Mouse (Mus musculus) liver, embryonic 14.5 days (tissue): Measurements from ENCODE around the gene Lims1. TPM values are rescaled to one million over a fixed set of nuclear protein-coding genes. Genes with fewer than 3 reads are reported as not detected.

Experiments used
- ATAC-seq: fragments of 200-750 bp; cut with Nextera tagmentation; 2 replicates; pipeline ENCODE4 v1.8.0; 2017; ENCODE audit warnings: moderate number of reproducible peaks, mild to moderate bottlenecking, moderate library complexity; ENCODE audit not compliant: insufficient read depth
- DNase-seq, 3 experiments: peaks; one replicate each; pipeline ENCODE4 v3.0.0-alpha.2; 2012 to 2013; ENCODE audit warnings: low read depth in 3 of 3, low spot score in 3 of 3
- H3K27ac ChIP-seq: fragments of 300-500 bp; sonication (generic); 2 replicates; pipeline ENCODE4 v1.5.1; 2014; ENCODE audit warnings: moderate library complexity, mild to moderate bottlenecking, control low read depth, inconsistent platforms
- H3K27me3 ChIP-seq: fragments of 300-500 bp; sonication (generic); 2 replicates; pipeline ENCODE4 v1.6.1; 2014; ENCODE audit warnings: mild to moderate bottlenecking, low read length, moderate library complexity; ENCODE audit not compliant: control insufficient read depth, insufficient read depth
- H3K36me3 ChIP-seq: fragments of 300-500 bp; sonication (generic); replicated peaks from 2 replicates; pipeline ENCODE4 v1.6.1; 2014; ENCODE audit warnings: low read depth; ENCODE audit not compliant: control insufficient read depth, insufficient read depth
- H3K4me1 ChIP-seq, 2 experiments: fragments of 200-500 bp in 1 of 2; fragments of 300-500 bp in 1 of 2; sonication (generic) in 1 of 2; replicated peaks; 2 replicates each; pipeline ENCODE4 v1.6.1; 2012 to 2014; ENCODE audit warnings: antibody characterized with exemption in 1 of 2, inconsistent platforms in 1 of 2, low read length in 1 of 2; ENCODE audit not compliant: control insufficient read depth in 2 of 2, insufficient read depth in 2 of 2
- H3K4me2 ChIP-seq: fragments of 300-500 bp; sonication (generic); 2 replicates; pipeline ENCODE4 v1.6.1; 2014; ENCODE audit warnings: low read depth, mild to moderate bottlenecking, control low read depth, moderate library complexity
- H3K4me3 ChIP-seq, 2 experiments: fragments of 200-500 bp in 1 of 2; fragments of 300-500 bp in 1 of 2; sonication (generic) in 1 of 2; 2 replicates each; pipeline ENCODE4 v1.5.1; 2012 to 2014; ENCODE audit warnings: low read depth in 2 of 2, low read length in 2 of 2, mild to moderate bottlenecking in 2 of 2, control low read depth in 1 of 2, inconsistent platforms in 1 of 2, moderate library complexity in 1 of 2; ENCODE audit not compliant: insufficient read depth in 1 of 2
- H3K9ac ChIP-seq: fragments of 300-500 bp; sonication (generic); replicated peaks from 2 replicates; pipeline ENCODE4 v1.6.1; 2014; ENCODE audit warnings: mild to moderate bottlenecking, control low read depth, moderate library complexity
- H3K9me3 ChIP-seq: fragments of 300-500 bp; sonication (generic); 2 replicates; pipeline ENCODE4 v1.6.1; 2016; ENCODE audit warnings: low read length, mixed read lengths; ENCODE audit not compliant: control insufficient read depth
- CTCF ChIP-seq: IDR thresholded peaks from 2 replicates; pipeline ENCODE4 v1.5.1; 2016; ENCODE audit warnings: antibody characterized with exemption, low read depth, control low read depth
- EP300 ChIP-seq: IDR thresholded peaks from 2 replicates; pipeline ENCODE4 v1.6.1; 2016; ENCODE audit warnings: antibody characterized with exemption, low read depth
- WGBS: fragments of 180-500 bp; shearing (Covaris S2); extraction: QIAGEN DNeasy Blood & Tissue Kit; methylation state at CpG from one replicate; pipeline ENCODE4 v1.1.7; 2014; ENCODE audit not compliant: insufficient replicate concordance; 5-methylcytosine and 5-hydroxymethylcytosine counted together
- polyA plus RNA-seq, 2 experiments: library from polyadenylated mRNA; depleted of rRNA in 1 of 2; stranded (reverse) in 1 of 2; unstranded in 1 of 2; fragments of >200 nt; fragmentation: Nextera tagmentation in 1 of 2; extraction: Ambion mirVana in 1 of 2; gene quantifications; 2 replicates each; pipeline versions ENCODE4 v1.2.1 to v1.2.3; 2012 to 2014

Gene Lims1
- polyA plus RNA-seq, 2 experiments: 20.9 to 69.0 TPM

- no peak overlapping the region for H3K4me2 ChIP-seq
- WGBS: 77% methylated on average over 2 of the region's 2 CpGs
These were observed 104.7 kb downstream of the Lims1 start for GRCm38 (mm10) chr10:58427930-58428329.

GRCm38 (mm10) chr10:58445850-58446249 is 122.6 kb downstream of the Lims1 start:
- Histone ChIP-seq H3K4me1 (peaks cover 9 to 15% of the 10 kb centered on the region in 2 experiments), H3K36me3 (no peaks in the 10 kb centered on the region), H3K27ac (peak overlapping the region; percentile 84), H3K4me3 (peak overlapping the region; percentile 89 to 100), H3K4me2 (peak overlapping the region; percentile 84), H3K27me3 (no peaks in the 10 kb centered on the region), H3K9ac (peak overlapping the region; percentile 90), H3K9me3 (no peaks in the 10 kb centered on the region)
- peak in 1 of 3 experiments; percentile 20 for DNase-seq
- no peak; the same call in 1 of the 2 replicates for ATAC-seq
- TF ChIP-seq CTCF (no peak), EP300 (peak; percentile 52)
- 6% methylated on average over 9 of the region's 9 CpGs for WGBS

More at GRCm38 (mm10) chr10:58427930-58428329, 104.7 kb downstream of the Lims1 start:
- H3K4me3 ChIP-seq: no peak overlapping the region
- ATAC-seq (no peak), DNase-seq (no peak)
- no peaks in the 10 kb centered on the region for H3K9me3 ChIP-seq
- TF ChIP-seq CTCF (no peak), EP300 (no peak)
- H3K27ac ChIP-seq: no peak overlapping the region
- H3K4me1 ChIP-seq: no peaks in the 10 kb centered on the region
- no peak overlapping the region for H3K9ac ChIP-seq
- H3K27me3 ChIP-seq: no peaks in the 10 kb centered on the region
- peaks cover 14% of the 10 kb centered on the region for H3K36me3 ChIP-seq

GRCm38 (mm10) chr10:58446384-58447279 is 123.4 kb downstream of the Lims1 start, which contains the start of gene Ranbp2:
Gene Ranbp2 (plus strand): TSS chr10:58446920.
- Histone ChIP-seq H3K9ac (peak within 1 kb of the TSS; percentile 100), H3K4me1 (peaks cover 17 to 18% of the 10 kb centered on the region in 2 experiments), H3K36me3 (no peaks in the 10 kb centered on the region), H3K9me3 (no peaks in the 10 kb centered on the region), H3K27me3 (no peaks in the 10 kb centered on the region), H3K4me2 (peak within 1 kb of the TSS; percentile 89), H3K4me3 (peak within 1 kb of the TSS; percentile 89 to 100), H3K27ac (peak within 1 kb of the TSS; percentile 91)
- ATAC-seq (peak; percentile 96), DNase-seq (peak; percentile 97)
- peak; percentile 59 for TF ChIP-seq EP300
- 0 out of 2 replicates have a peak, but pooled peaks have one; percentile 8 for TF ChIP-seq CTCF
- under 1% methylated on average over 84 of the region's 91 CpGs for WGBS

- Histone ChIP-seq H3K4me2 (peak overlapping the region; percentile 89), H3K4me1 (peaks cover 17 to 20% of the 10 kb centered on the region in 2 experiments), H3K9ac (peak overlapping the region; percentile 100), H3K27me3 (no peaks in the 10 kb centered on the region), H3K27ac (peak overlapping the region; percentile 91), H3K9me3 (no peaks in the 10 kb centered on the region), H3K4me3 (peak overlapping the region; percentile 80 to 100), H3K36me3 (no peaks in the 10 kb centered on the region)
- under 1% methylated on average over 31 of the region's 32 CpGs for WGBS
- ATAC-seq (peak; percentile 58; the same call in 1 of the 2 replicates), DNase-seq (peak in 2 of 3 experiments; percentile 26 to 40)
- TF ChIP-seq EP300 (no peak), CTCF (no peak)
These were observed 124.1 kb downstream of the Lims1 start for GRCm38 (mm10) chr10:58447280-58447781.

GRCm38 (mm10) chr10:58451575-58451974 is 128.3 kb downstream of the Lims1 start:
- Histone ChIP-seq H3K9me3 (no peaks in the 10 kb centered on the region), H3K27me3 (no peaks in the 10 kb centered on the region), H3K36me3 (peaks cover 33% of the 10 kb centered on the region), H3K4me1 (peaks cover 11 to 14% of the 10 kb centered on the region in 2 experiments), H3K4me2 (peak overlapping the region; percentile 57), H3K9ac (peak overlapping the region; percentile 41; the same call in 1 of the 2 replicates), H3K4me3 (0 out of 4 replicates have a peak overlapping the region, but pooled peaks of 1 of the 2 experiments have one; percentile 6), H3K27ac (peak overlapping the region; percentile 84)
- TF ChIP-seq EP300 (no peak), CTCF (no peak)
- ATAC-seq (no peak), DNase-seq (no peak)
